Mouse (Mus musculus) heart, postnatal 0 days (tissue): ENCODE results near the gene Phyhd1. TPM values are rescaled to one million over a fixed set of nuclear protein-coding genes. Genes with fewer than 3 reads are reported as not detected.

Experiments used
- ATAC-seq: fragments of 200-750 bp; cut with Nextera tagmentation; 2 replicates; pipeline ENCODE4 v1.8.0; 2017; ENCODE audit warnings: low read depth, moderate number of reproducible peaks, moderate library complexity; ENCODE audit not compliant: insufficient read depth
- DNase-seq: peaks from one replicate; pipeline ENCODE4 v3.0.0-alpha.2; 2016; ENCODE audit warnings: low spot score
- H3K27ac ChIP-seq: fragments of 300-500 bp; sonication (generic); 2 replicates; pipeline ENCODE4 v1.5.1; 2014; ENCODE audit warnings: low read depth, mild to moderate bottlenecking
- H3K27me3 ChIP-seq: fragments of 300-500 bp; sonication (generic); 2 replicates; pipeline ENCODE4 v1.6.1; 2014; ENCODE audit warnings: low read length, mixed read lengths; ENCODE audit not compliant: control insufficient read depth, insufficient read depth
- H3K36me3 ChIP-seq: fragments of 300-500 bp; sonication (generic); replicated peaks from 2 replicates; pipeline ENCODE4 v1.6.1; 2014; ENCODE audit warnings: low read length, mixed read lengths; ENCODE audit not compliant: control insufficient read depth, insufficient read depth
- H3K4me1 ChIP-seq: fragments of 300-500 bp; sonication (generic); 2 replicates; pipeline ENCODE4 v1.6.1; 2014; ENCODE audit warnings: antibody characterized with exemption; ENCODE audit not compliant: control insufficient read depth, insufficient read depth
- H3K4me2 ChIP-seq: fragments of 300-500 bp; sonication (generic); 2 replicates; pipeline ENCODE4 v1.6.1; 2014; ENCODE audit warnings: low read depth, mild to moderate bottlenecking, low read length, moderate library complexity
- H3K4me3 ChIP-seq: fragments of 300-500 bp; sonication (generic); 2 replicates; pipeline ENCODE4 v1.5.1; 2014; ENCODE audit warnings: low read depth, low read length
- H3K9ac ChIP-seq: fragments of 300-500 bp; sonication (generic); replicated peaks from 2 replicates; pipeline ENCODE4 v1.6.1; 2014; ENCODE audit warnings: low read depth, low read length, mixed read lengths
- H3K9me3 ChIP-seq: fragments of 300-500 bp; sonication (generic); replicated peaks from 2 replicates; pipeline ENCODE4 v1.6.1; 2016; ENCODE audit warnings: low read length; ENCODE audit not compliant: control insufficient read depth
- CTCF ChIP-seq: IDR thresholded peaks from 2 replicates; pipeline ENCODE4 v1.5.1; 2016; ENCODE audit warnings: antibody characterized with exemption, control low read depth, low read depth
- EP300 ChIP-seq: IDR thresholded peaks from 2 replicates; pipeline ENCODE4 v1.6.1; 2016; ENCODE audit warnings: antibody characterized with exemption, low read depth
- WGBS: fragments of 180-500 bp; shearing (Covaris S2); extraction: QIAGEN DNeasy Blood & Tissue Kit; methylation state at CpG from one replicate; pipeline ENCODE4 v1.1.7; 2014; 5-methylcytosine and 5-hydroxymethylcytosine counted together
- polyA plus RNA-seq: library from polyadenylated mRNA; unstranded; fragments of >200 nt; fragmentation: Nextera tagmentation; extraction: Ambion mirVana; gene quantifications from 2 replicates; pipeline ENCODE4 v1.2.1, GENCODE M21; 2015
- total RNA-seq: library from RNA; depleted of rRNA; stranded (reverse); fragments of >200 nt; gene quantifications from 2 replicates; pipeline ENCODE4 v1.2.3, GENCODE M21; 2014; ENCODE audit warnings: low replicate concordance

Gene Phyhd1
- total and polyA plus RNA-seq, 2 experiments from 2014 or later: 14.7 to 47.1 TPM

DNA sequence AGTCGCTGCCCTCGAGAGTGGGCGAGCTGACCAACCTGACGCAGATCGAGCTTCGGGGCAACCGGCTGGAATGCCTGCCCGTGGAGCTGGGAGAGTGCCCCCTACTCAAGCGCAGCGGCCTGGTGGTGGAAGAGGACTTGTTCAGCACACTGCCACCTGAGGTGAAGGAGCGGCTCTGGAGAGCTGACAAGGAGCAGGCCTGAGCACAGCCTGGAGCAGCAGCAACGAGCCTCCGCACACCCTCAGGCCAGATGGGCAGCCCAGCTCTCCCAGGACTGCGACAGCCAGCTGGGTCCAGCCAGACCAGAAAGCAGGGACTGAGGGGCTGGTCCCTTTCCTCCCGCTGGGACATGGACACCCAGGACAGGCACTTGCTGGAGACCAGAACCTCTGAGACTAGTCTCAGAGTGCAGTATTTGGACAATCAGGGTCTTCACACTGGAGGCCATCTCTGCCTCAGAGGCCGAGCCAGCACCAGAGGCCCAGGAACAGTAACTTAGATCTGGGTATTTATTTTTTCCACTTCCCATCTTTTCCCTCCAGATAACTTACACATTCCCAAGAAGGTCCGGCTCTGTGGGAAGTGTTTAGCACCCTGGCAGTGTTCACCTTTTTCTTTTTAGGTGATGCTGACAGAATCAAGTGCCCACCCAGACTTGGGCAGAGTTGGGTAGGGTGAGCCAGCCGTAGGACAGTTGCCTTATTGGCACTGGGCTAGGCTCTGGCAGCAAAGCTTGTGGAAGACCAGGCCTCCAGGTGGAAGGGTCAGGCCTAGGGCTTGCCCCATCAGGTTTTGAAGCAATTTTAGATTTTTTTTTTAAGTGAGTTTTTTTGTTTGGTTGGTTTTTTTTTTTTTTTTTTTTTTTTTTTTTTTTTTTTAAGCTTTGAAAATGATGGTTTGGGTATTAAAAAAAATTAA lies 3.8 kb upstream of the Phyhd1 start:
- Histone ChIP-seq H3K4me3 (no peak overlapping the region), H3K9ac (no peak overlapping the region), H3K4me2 (no peak overlapping the region), H3K27ac (peak overlapping the region; percentile 23; the same call in 1 of the 2 replicates), H3K4me1 (peaks cover 67% of the 10 kb centered on the region), H3K36me3 (peaks cover 50% of the 10 kb centered on the region), H3K9me3 (no peaks in the 10 kb centered on the region), H3K27me3 (no peaks in the 10 kb centered on the region)
- 83% methylated on average over 18 of the region's 18 CpGs for WGBS
- no peak for TF ChIP-seq EP300
- no peak for TF ChIP-seq CTCF
- ATAC-seq: no peak
- DNase-seq: no peak

GRCm38 (mm10) chr2:30262840-30263441 lies 3.1 kb upstream of the Phyhd1 start:
- TF ChIP-seq CTCF (no peak), EP300 (no peak)
- Histone ChIP-seq H3K4me3 (no peak overlapping the region), H3K9ac (no peak overlapping the region), H3K27me3 (no peaks in the 10 kb centered on the region), H3K36me3 (peaks cover 42% of the 10 kb centered on the region), H3K9me3 (no peaks in the 10 kb centered on the region), H3K4me2 (no peak overlapping the region), H3K27ac (peak overlapping the region; percentile 49), H3K4me1 (peaks cover 65% of the 10 kb centered on the region)
- ATAC-seq (no peak), DNase-seq (no peak)
- WGBS: 26% methylated on average over 4 of the region's 4 CpGs

DNA sequence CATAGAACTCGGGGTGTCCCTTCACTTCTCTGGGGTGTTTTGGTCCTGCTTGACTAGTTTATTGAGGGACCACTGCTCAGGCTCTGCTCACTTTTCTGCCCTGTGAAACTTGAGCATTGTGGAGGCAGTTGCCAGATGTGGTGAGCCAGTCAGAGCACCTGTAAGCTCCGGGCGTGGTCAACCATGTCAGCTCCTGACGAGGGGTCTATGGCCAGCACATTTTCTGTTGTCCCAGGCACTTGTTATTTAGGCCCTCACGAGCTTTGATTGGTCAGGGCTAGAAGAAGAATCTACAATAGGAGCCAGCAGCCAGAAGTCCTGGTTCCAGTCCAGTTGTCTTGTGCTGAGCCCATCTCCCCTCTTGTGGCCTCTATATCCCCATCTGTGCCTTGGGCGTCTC lies 2.2 kb upstream of the Phyhd1 start:
- no peaks in the 10 kb centered on the region for H3K27me3 ChIP-seq
- H3K36me3 ChIP-seq: peaks cover 39% of the 10 kb centered on the region
- TF ChIP-seq CTCF: no peak
- no peak for TF ChIP-seq EP300
- H3K4me3 ChIP-seq: no peak overlapping the region
- H3K4me2 ChIP-seq: no peak overlapping the region
- DNase-seq (no peak), ATAC-seq (no peak)
- no peak overlapping the region for H3K9ac ChIP-seq
- H3K9me3 ChIP-seq: no peaks in the 10 kb centered on the region
- H3K27ac ChIP-seq: peak overlapping the region; percentile 94; the same call in 1 of the 2 replicates
- H3K4me1 ChIP-seq: peaks cover 56% of the 10 kb centered on the region
- WGBS: 86% methylated on average over 6 of the region's 6 CpGs

DNA sequence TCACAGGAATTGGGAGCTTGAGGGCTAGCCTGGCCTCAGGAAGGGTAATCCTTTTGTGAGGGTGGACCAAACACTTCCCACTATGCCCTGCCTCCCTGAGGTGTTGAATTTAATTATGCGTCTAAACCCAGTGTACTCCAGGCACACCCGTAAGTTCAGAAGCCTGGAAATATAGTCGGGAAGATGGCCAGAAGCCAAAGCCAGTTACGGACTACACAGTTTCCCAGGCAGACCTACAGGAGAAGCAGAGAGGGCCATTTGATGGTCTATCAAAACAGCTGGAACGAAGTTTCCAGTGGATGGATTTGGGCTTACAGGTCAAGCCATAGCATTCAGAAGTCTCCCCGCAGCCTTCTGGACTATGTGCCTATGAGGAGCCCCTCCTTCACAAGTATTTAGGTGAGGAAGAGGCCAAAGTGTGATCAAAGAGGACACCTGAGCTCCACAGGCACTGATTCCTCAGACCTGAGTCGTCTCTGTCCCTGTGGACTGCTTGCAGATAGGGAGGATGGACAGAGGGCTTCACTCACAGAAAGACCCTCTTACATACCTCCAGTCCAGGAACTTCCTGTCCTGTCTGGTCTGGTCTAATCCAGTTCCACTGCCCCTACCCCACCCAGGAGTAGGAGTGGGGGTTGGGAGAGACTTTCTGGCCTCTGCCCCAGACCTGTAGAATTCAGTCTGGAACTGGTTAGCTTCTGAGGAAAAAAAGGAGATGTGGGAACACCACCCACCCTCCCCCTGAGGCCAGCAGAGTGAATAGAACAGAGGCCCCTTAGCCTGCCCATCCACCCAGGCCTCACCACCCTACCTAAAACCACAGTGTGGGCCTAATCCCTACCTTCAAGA lies 1.1 kb upstream of the Phyhd1 start:
- Histone ChIP-seq H3K27ac (peak overlapping the region; percentile 94), H3K4me1 (peaks cover 52% of the 10 kb centered on the region), H3K9me3 (no peaks in the 10 kb centered on the region), H3K36me3 (peaks cover 39% of the 10 kb centered on the region), H3K9ac (peak overlapping the region; percentile 44; the same call in 1 of the 2 replicates), H3K4me2 (no peak overlapping the region), H3K4me3 (no peak overlapping the region), H3K27me3 (no peaks in the 10 kb centered on the region)
- 30% methylated on average over 7 of the region's 7 CpGs for WGBS
- no peak for TF ChIP-seq EP300
- TF ChIP-seq CTCF: no peak
- no peak for ATAC-seq
- DNase-seq: no peak

- peak; percentile 78 for DNase-seq
Observed at GRCm38 (mm10) chr2:30266392-30266941, 464 bp downstream of the Phyhd1 start.

More at GRCm38 (mm10) chr2:30266392-30266941, 464 bp downstream of the Phyhd1 start:
- H3K4me1 ChIP-seq: peaks cover 50% of the 10 kb centered on the region
- H3K4me2 ChIP-seq: peak overlapping the region; percentile 47
- peak; percentile 74 for ATAC-seq
- H3K9me3 ChIP-seq: no peaks in the 10 kb centered on the region
- peaks cover 27% of the 10 kb centered on the region for H3K36me3 ChIP-seq
- WGBS: 13% methylated on average over 4 of the region's 4 CpGs
- H3K27ac ChIP-seq: peak overlapping the region; percentile 94
- H3K27me3 ChIP-seq: no peaks in the 10 kb centered on the region
- H3K9ac ChIP-seq: peak overlapping the region; percentile 44
- 0 out of 2 replicates have a peak overlapping the region, but pooled peaks have one; percentile 11 for H3K4me3 ChIP-seq
- TF ChIP-seq EP300 (0 out of 2 replicates have a peak, but pooled peaks have one; percentile 15), CTCF (no peak)
